Mouse (Mus musculus) hindbrain, embryonic 10.5 days (tissue): ENCODE measurements around the gene Sv2c. TPM values are rescaled to one million over a fixed set of nuclear protein-coding genes. Genes with fewer than 3 reads are reported as not detected.

Experiments used
- DNase-seq: peaks from one replicate; pipeline ENCODE4 v3.0.0-alpha.2; 2017; ENCODE audit warnings: low spot score
- H3K27ac ChIP-seq: fragments of 300-500 bp; sonication (generic); 2 replicates; pipeline ENCODE4 v1.5.1; 2016; ENCODE audit warnings: mild to moderate bottlenecking, moderate library complexity
- H3K27me3 ChIP-seq: fragments of 300-500 bp; sonication (generic); 2 replicates; pipeline ENCODE4 v1.6.1; 2016; ENCODE audit warnings: mild to moderate bottlenecking; ENCODE audit not compliant: poor library complexity, insufficient read depth, severe bottlenecking
- H3K36me3 ChIP-seq: fragments of 300-500 bp; sonication (generic); 2 replicates; pipeline ENCODE4 v1.6.1; 2016; ENCODE audit warnings: mild to moderate bottlenecking, moderate library complexity
- H3K4me1 ChIP-seq: fragments of 300-500 bp; sonication (generic); replicated peaks from 2 replicates; pipeline ENCODE4 v1.6.1; 2016; ENCODE audit warnings: mild to moderate bottlenecking
- H3K4me3 ChIP-seq: fragments of 300-500 bp; sonication (generic); 2 replicates; pipeline ENCODE4 v1.5.1; 2016; ENCODE audit warnings: mild to moderate bottlenecking, moderate library complexity
- H3K9me3 ChIP-seq: fragments of 300-500 bp; sonication (generic); 2 replicates; pipeline ENCODE4 v1.6.1; 2016; ENCODE audit warnings: mild to moderate bottlenecking, moderate library complexity
- WGBS: fragments of 180-500 bp; shearing (Covaris S2); methylation state at CpG from one replicate; pipeline ENCODE4 v1.1.7; 2016; 5-methylcytosine and 5-hydroxymethylcytosine counted together
- polyA plus RNA-seq: library from polyadenylated mRNA; unstranded; fragments of >200 nt; fragmentation: Nextera tagmentation; extraction: Ambion mirVana; gene quantifications from 2 replicates; pipeline ENCODE4 v1.2.1, GENCODE M21; 2016

The Sv2c gene
- polyA plus RNA-seq, result 1.0 and 2.4 TPM in 2 replicates

- Histone ChIP-seq H3K9me3 (no peaks in the 10 kb centered on the region), H3K4me1 (peaks cover 34% of the 10 kb centered on the region), H3K27me3 (peaks cover 80% of the 10 kb centered on the region), H3K27ac (peak within 1 kb of the TSS; percentile 82), H3K36me3 (no peaks in the 10 kb centered on the region), H3K4me3 (peak within 1 kb of the TSS; percentile 63)
- WGBS, result under 1% methylated on average over 40 of the region's 44 CpGs
- DNase-seq, result peak; percentile 81
Observed at GRCm38 (mm10) chr13:96132401-96132816, at the start of gene Sv2c. Gene Sv2c (minus strand): TSS chr13:96132577.

DNA sequence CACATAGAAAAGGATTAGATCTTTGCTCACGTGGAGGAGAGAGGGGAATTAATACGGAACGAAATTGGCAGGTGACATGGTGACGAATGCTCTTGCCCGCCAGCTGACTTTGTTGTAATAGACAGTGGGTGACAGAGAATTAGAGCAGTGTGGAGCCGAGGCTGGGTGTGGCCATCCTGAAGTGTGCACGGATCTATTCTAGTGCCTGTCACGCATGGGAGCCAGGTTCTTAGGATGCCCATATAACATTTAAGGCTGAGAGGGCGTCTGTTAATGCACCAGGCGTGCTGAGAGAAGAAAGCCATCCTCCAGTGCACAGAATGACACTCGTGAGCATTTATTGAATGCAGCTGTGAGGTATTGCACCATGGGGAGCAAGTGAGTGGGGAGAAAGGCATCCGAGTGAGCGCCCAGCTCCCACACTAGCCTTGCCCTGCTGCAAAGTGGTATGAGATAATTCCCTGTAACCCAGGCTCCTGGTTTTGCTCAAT is 48.3 kb upstream of the Sv2c start:
- no peak overlapping the region for H3K27ac ChIP-seq
- H3K36me3 ChIP-seq, result no peaks in the 10 kb centered on the region
- H3K4me3 ChIP-seq, result no peak overlapping the region
- no peaks in the 10 kb centered on the region for H3K4me1 ChIP-seq
- WGBS, result 79% methylated on average over 13 of the region's 13 CpGs
- no peak for DNase-seq
- H3K27me3 ChIP-seq, result no peaks in the 10 kb centered on the region
- H3K9me3 ChIP-seq, result no peaks in the 10 kb centered on the region

DNA sequence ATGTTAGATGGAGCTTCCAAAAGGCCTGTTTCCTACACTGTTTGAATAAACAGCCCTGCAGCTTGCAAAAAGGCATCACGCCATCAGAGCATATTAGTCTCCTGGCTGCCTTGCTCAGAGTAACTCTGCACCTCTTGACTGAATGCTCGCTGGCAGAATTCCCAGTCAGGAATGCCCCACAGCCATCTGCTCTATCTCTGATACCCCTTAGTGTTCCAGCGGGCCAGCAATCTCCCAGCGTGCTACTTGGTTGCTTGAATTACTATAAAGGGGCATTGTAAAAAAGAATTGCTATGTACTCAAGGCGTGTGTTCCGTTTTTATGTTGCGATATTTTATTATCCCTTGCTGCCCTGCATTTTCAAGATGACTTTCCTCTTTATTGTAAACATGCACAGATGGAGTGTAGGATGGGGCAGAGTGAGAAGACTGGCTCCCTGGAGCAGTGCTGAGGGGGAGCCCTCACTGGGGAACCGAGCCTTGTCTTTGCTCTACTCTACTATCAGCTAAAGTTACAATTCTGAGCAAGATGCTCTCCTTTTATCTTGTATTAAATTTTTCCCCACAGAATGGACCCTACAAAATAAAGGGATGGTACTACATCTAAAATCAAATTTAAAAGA is 43.3 kb upstream of the Sv2c start:
- DNase-seq, result no peak
- 86% methylated on average over 8 of the region's 8 CpGs for WGBS

DNA sequence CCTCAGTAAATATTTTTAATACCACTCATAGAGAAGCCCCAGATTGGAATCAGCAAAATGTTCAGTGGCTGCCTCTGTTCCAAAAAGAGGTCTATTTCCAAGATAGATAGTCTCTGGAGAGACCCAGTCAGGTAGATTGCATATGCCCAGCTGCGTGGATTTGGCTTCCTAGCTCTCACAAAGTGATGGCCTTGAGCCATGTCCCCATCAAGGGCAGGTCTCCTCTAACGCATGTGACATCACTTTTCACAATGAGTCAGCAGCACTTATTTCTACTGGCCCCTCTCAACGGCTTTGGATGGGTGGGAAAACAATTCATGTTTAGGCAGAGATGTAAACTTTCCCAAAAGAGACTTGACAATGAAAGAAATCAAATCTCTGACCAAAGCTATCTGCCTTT is 41.3 kb upstream of the Sv2c start:
- 78% methylated on average over 3 of the region's 3 CpGs for WGBS
- Histone ChIP-seq H3K4me1 (no peaks in the 10 kb centered on the region), H3K9me3 (no peaks in the 10 kb centered on the region), H3K27ac (no peak overlapping the region), H3K27me3 (no peaks in the 10 kb centered on the region), H3K4me3 (no peak overlapping the region), H3K36me3 (no peaks in the 10 kb centered on the region)
- no peak for DNase-seq

More for the DNA sequence above, 43.3 kb upstream of the Sv2c start:
- Histone ChIP-seq H3K27me3 (no peaks in the 10 kb centered on the region), H3K36me3 (no peaks in the 10 kb centered on the region), H3K27ac (no peak overlapping the region), H3K4me1 (no peaks in the 10 kb centered on the region), H3K9me3 (no peaks in the 10 kb centered on the region), H3K4me3 (no peak overlapping the region)

GRCm38 (mm10) chr13:96172290-96172689 is 39.9 kb upstream of the Sv2c start:
- H3K9me3 ChIP-seq, result no peaks in the 10 kb centered on the region
- H3K36me3 ChIP-seq, result no peaks in the 10 kb centered on the region
- no peak for DNase-seq
- H3K4me1 ChIP-seq, result no peaks in the 10 kb centered on the region
- H3K27me3 ChIP-seq, result no peaks in the 10 kb centered on the region
- no peak overlapping the region for H3K4me3 ChIP-seq
- WGBS, result 87% methylated on average over 3 of the region's 3 CpGs
- H3K27ac ChIP-seq, result no peak overlapping the region

DNA sequence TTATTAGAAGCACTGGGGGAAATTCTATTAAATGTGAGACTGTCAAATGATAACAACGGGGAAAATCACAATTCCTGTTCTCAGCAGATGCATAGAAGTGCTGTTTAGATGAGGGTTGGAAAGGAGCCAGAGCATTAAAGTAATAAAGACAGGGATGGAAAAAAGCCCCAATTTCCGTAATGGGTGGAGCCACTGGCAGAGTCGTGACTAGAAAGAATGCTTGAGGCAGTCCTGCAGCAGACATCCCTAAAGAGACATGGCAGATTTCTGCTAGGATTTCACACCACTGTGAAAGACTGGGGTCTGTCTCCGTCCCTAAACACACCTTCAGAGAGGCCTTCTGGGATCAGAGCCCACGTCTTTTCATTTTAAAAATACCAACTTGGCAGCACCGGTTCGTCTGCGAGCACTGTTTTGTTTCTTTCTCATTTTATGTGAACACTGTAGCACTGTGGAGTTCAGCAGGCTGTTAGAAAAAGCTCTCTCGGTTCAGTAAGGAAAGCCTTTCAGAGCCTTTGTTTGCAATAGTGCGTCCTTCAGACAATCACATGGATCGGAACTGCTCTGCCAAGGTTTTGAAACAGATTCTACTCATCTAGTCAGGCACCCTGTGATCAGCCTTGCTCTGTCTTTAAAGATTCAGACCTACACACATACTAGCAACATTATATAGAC is 36.8 kb upstream of the Sv2c start:
- Histone ChIP-seq H3K4me3 (no peak overlapping the region), H3K27me3 (no peaks in the 10 kb centered on the region), H3K4me1 (no peaks in the 10 kb centered on the region), H3K27ac (no peak overlapping the region), H3K9me3 (no peaks in the 10 kb centered on the region), H3K36me3 (no peaks in the 10 kb centered on the region)
- 77% methylated on average over 11 of the region's 11 CpGs for WGBS
- DNase-seq, result no peak

- Histone ChIP-seq H3K9me3 (no peaks in the 10 kb centered on the region), H3K27me3 (no peaks in the 10 kb centered on the region), H3K27ac (no peak overlapping the region), H3K36me3 (no peaks in the 10 kb centered on the region), H3K4me3 (no peak overlapping the region), H3K4me1 (no peaks in the 10 kb centered on the region)
- no peak for DNase-seq
- 85% methylated on average over 2 of the region's 2 CpGs for WGBS
Observed at GRCm38 (mm10) chr13:96166593-96166992, 34.2 kb upstream of the Sv2c start.

- peak overlapping the region; percentile 82; the same call in 1 of the 2 replicates for H3K27ac ChIP-seq
- peaks cover 76% of the 10 kb centered on the region for H3K27me3 ChIP-seq
- 4% methylated on average over 28 of the region's 28 CpGs for WGBS
Observed at GRCm38 (mm10) chr13:96133363-96134100, 1.2 kb upstream of the Sv2c start.

DNA sequence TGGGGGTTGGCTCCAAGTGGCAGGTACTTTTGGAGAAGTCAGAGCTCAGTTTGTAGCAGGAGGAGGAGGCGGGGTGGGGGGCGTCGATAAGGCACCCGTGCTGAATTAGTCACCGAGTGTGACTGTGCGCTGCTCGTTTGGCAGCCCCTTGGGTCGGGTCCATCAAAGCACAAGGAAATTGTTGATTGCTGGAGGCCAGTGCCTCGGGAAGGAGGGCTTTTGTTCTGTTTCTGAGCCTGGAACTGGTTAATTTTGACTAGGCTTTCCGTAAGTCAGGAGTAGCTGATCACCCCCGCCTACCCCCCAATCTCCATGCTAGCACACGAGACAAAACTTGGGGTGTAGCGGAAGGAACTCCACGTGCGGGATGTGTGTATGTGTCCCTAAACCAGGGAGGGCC is 456 bp upstream of the Sv2c start:
- H3K9me3 ChIP-seq, result no peaks in the 10 kb centered on the region
- H3K4me3 ChIP-seq, result peak overlapping the region; percentile 63
- WGBS, result under 1% methylated on average over 15 of the region's 15 CpGs
- H3K36me3 ChIP-seq, result no peaks in the 10 kb centered on the region
- peaks cover 34% of the 10 kb centered on the region for H3K4me1 ChIP-seq
- no peak for DNase-seq
- peak overlapping the region; percentile 82 for H3K27ac ChIP-seq
- H3K27me3 ChIP-seq, result peaks cover 79% of the 10 kb centered on the region

More at GRCm38 (mm10) chr13:96133363-96134100, 1.2 kb upstream of the Sv2c start:
- peaks cover 34% of the 10 kb centered on the region for H3K4me1 ChIP-seq
- DNase-seq, result peak; percentile 37
- H3K9me3 ChIP-seq, result no peaks in the 10 kb centered on the region
- H3K36me3 ChIP-seq, result no peaks in the 10 kb centered on the region
- H3K4me3 ChIP-seq, result peak overlapping the region; percentile 63

DNA sequence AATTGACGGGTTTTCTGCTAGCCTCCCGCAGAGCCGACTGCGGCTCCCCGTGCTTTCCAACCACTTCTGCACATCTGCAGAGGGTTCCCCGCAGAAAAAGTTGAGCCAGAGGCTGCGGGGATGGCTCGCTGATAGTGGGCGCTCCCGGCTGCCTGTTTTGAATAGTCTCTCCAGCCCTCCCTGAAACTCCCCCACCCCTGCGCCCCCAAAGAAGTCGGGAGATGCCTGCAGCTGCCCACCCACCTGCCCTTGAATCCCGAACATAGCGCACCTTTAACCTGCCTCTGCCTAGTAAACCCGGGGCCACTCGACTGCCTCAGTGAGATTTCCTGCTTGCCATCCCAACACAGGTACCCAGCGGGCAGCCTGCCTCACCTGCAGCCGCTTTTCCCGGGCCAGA is 466 bp downstream of the Sv2c start:
- no peak for DNase-seq
- peak overlapping the region; percentile 63 for H3K4me3 ChIP-seq
- H3K9me3 ChIP-seq, result no peaks in the 10 kb centered on the region
- H3K27me3 ChIP-seq, result peaks cover 84% of the 10 kb centered on the region
- peaks cover 34% of the 10 kb centered on the region for H3K4me1 ChIP-seq
- H3K27ac ChIP-seq, result peak overlapping the region; percentile 82
- H3K36me3 ChIP-seq, result no peaks in the 10 kb centered on the region
- WGBS, result 0% methylated on average over 19 of the region's 19 CpGs

DNA sequence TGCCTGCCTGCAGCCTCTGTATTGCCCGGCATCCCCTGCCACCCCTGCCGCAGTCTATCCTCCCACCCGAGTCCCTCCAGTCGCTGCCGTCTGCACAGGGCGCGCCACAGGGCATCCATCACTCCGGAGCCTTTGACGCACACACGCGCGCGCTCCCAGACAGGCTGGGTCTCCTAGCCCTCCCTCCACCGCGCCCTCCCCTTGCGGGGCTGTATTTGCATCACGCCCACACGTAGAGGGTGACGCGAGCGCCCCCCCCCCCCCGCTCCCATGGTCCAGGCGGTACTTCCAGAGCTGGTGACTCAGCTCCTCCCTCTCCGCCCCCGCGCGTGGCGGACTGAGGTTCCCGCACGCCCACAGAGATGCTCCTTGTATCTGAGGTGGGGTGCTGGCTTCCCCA is 1.3 kb downstream of the Sv2c start:
- DNase-seq, result peak; percentile 75
- no peaks in the 10 kb centered on the region for H3K9me3 ChIP-seq
- peaks cover 34% of the 10 kb centered on the region for H3K4me1 ChIP-seq
- under 1% methylated on average over 29 of the region's 30 CpGs for WGBS
- H3K27ac ChIP-seq, result peak overlapping the region; percentile 62
- peaks cover 81% of the 10 kb centered on the region for H3K27me3 ChIP-seq
- peak overlapping the region; percentile 63 for H3K4me3 ChIP-seq
- no peaks in the 10 kb centered on the region for H3K36me3 ChIP-seq

DNA sequence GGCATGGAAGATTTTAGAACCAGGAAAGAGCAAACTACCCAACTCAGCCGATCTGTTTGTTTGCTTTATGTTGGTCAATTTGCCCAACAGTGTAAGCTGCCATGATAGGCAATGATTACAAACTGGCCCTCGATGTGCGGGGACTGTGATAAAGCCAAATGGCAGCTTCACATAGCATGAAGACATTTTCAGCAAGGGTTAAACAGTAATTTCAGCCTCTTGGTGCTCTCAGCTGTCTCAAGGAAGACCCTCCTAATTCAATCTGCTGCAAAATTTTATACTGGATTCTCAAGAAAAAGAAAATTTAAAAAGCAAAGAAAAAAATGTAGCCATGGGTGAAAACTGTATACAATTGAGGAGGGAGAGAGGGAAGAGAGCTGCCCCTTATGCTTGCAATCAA is 3.3 kb downstream of the Sv2c start:
- whole genome bisulfite sequencing, result 86% methylated on average over 3 of the region's 3 CpGs
- Histone ChIP-seq H3K4me3 (no peak overlapping the region), H3K4me1 (peaks cover 34% of the 10 kb centered on the region), H3K9me3 (no peaks in the 10 kb centered on the region), H3K27me3 (peaks cover 62% of the 10 kb centered on the region), H3K36me3 (no peaks in the 10 kb centered on the region), H3K27ac (no peak overlapping the region)
- DNase-seq, result no peak

DNA sequence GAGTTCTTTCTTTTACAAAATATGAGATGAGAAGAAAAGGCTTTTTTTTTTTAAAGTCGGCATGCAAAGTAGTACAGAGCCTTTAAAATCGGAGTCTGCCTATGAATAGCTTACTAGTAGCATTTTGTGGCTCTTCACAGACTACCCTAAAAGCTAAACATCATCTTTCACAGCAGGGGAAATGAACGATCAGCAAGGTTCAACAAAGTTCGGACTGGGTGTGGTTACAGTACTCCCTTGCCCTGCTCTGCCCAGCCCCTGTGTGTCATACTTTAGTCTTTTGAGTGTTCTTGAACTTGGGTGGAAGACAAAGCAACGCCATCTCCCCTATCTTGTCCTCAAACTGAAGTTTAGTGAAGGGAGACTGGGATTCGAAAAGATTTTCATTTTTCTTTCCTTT is 5.7 kb downstream of the Sv2c start:
- no peak overlapping the region for H3K27ac ChIP-seq
- no peaks in the 10 kb centered on the region for H3K36me3 ChIP-seq
- DNase-seq, result no peak
- WGBS, result 83% methylated on average over 6 of the region's 6 CpGs
- H3K4me3 ChIP-seq, result no peak overlapping the region
- peaks cover 38% of the 10 kb centered on the region for H3K27me3 ChIP-seq
- H3K9me3 ChIP-seq, result no peaks in the 10 kb centered on the region
- peaks cover 12% of the 10 kb centered on the region for H3K4me1 ChIP-seq
